Mouse (Mus musculus) CH12.LX (cell line): ENCODE results near the gene Exph5.

ENCODE experiments used
- CTCF ChIP-seq, 2 experiments: IDR thresholded peaks in 1 of 2; conservative IDR thresholded peaks in 1 of 2; 2 replicates each; pipeline ENCODE4 v1.5.1; 2011 to 2012; ENCODE audit warnings: low read depth in 2 of 2, low read length in 2 of 2, improper control_type of control experiment in 1 of 2, inconsistent platforms in 1 of 2, mild to moderate bottlenecking in 1 of 2, moderate library complexity in 1 of 2
- MAFK ChIP-seq: IDR thresholded peaks from 2 replicates; pipeline ENCODE4 v1.6.1; 2011; ENCODE audit warnings: low read length, improper control_type of control experiment; ENCODE audit not compliant: insufficient replicate concordance
- MAX ChIP-seq: IDR thresholded peaks from 2 replicates; pipeline ENCODE4 v1.6.1; 2011; ENCODE audit warnings: low read length, improper control_type of control experiment
- POLR2A ChIP-seq: IDR thresholded peaks from 2 replicates; pipeline ENCODE4 v1.6.1; 2011; ENCODE audit warnings: low read depth, mild to moderate bottlenecking, improper control_type of control experiment, low read length
- TCF12 ChIP-seq: IDR thresholded peaks from 2 replicates; pipeline ENCODE4 v1.6.1; 2014; ENCODE audit warnings: low read depth, mild to moderate bottlenecking, inconsistent platforms, low read length, improper control_type of control experiment
- USF1 ChIP-seq: IDR thresholded peaks from 2 replicates; pipeline ENCODE4 v1.6.1; 2014; ENCODE audit warnings: low read depth, mild to moderate bottlenecking, inconsistent platforms, low read length, improper control_type of control experiment
- ZC3H11A ChIP-seq: IDR thresholded peaks from 2 replicates; pipeline ENCODE4 v1.6.1; 2012; ENCODE audit warnings: low read depth, mild to moderate bottlenecking, inconsistent platforms, low read length, improper control_type of control experiment

DNA sequence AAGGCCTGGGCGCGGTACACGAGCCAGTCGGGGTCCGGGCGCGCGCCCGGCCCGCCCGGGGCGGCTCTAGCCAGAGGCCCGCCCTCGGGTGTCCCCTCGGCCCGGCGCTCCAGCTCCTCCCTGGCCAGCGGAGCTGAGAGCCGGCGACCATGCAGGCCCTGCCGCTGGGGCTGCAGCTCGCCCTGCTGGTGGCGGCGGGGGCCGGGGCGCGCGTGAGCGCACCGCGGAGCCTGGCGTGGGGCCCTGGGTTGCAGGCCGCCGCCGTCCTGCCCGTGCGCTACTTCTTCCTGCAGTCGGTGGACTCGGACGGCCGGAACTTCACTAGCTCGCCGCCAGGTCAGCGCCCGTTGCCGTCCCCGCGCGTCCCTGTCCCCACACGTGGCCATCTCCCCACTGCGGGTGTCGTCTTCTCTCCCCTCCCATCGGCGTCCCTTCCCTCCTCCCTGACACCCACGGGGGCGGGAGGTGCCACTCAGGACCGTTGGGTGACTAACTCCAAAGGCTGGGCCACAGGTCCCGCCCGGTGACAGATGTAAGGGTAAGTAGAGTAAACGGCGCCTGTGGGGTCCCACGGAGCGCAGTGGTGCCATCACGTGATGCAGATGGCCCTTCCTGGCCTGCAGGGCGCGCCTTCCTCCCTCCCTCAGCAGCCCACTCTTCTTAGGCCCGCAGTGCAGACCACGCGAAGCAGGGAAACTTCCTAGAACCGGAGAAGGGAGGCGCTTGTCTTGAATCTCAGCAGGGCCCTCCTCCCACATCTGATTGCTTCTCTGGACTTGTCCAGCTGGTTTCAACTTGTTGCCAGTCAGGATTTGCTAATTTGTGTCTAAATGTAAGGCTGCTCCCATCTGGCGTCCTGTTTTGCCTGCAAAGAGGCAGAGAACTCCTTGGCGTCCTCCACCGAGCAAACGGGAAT, 82.7 kb downstream of the Exph5 start, which contains the start of gene Kdelc2:
- TF ChIP-seq USF1 (no peak), TCF12 (no peak), CTCF (conservative IDR thresholded peaks at IDR 0.05 in 1 of 2, IDR thresholded peaks at IDR 0.05 in 1 of 2; ENCODE audit: low read depth in 2 of 2, low read length in 2 of 2) (no peak), MAX (no peak), POLR2A (no peak), ZC3H11A (no peak), MAFK (no peak)
